Mouse (Mus musculus) adipocyte (in vitro differentiated cells): ENCODE measurements around the gene Tmem171.

Source experiments
- DNase-seq: peaks from one replicate; pipeline ENCODE4 v3.0.0-alpha.2; 2016; ENCODE audit warnings: low spot score

The Tmem171 gene

DNA sequence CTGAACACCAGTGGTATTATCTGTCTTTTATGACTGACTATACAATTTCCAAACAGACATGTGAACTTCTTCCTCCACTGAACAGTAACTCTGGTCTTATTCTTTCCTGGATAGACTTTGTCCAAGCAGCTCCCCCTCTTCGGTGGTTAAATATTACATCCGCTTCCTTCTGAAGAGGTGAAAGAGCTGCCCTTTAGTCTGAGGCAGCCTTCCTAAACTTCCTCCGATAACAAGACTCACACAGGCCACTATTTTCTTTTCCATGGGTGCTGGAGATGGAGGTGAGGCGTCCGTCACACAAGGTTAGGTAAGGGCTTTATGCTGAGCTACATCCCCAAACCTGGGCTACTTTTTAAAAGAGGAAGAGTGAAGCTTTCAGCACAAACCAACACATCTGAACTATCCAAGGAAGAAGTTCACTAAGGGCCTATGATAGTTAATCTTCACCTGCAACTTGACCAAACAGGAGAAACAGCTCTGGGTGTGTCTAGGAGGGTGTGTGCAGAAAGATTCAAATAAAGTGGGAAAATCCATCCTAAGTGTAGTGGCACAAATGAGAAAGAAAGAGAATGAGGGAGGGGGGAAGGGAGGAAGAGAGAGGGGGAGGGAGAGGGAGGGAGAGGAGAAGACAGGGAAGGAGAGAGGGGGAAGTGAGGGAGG is 56.0 kb downstream of the Tmem171 start:
- no peak for DNase-seq

DNA sequence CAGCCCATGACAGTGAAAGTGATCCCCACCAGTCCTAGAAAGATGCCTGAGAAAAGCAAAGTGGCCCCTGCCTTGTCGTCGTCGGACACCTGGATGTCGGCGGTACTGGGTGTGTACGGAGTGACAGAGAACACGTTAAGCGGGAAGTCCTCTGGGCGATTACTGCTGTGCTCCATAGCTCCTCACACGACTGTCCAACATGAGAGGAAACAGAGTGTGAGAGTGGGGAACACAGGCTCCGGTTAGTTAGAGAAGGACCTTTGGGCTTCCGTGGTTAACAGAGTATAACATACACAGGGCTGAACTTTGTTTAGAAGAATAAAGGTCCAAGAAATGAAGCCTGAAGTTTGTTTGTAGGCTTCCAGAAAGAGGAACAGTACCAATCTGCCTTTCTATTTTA is 57.5 kb downstream of the Tmem171 start, which contains the start of gene Tmem174:
TSS of gene Tmem174 (minus strand) at position 266 of the 400 bp plus-strand sequence.
- DNase-seq: no peak

- no peak for DNase-seq
Measured at GRCm38 (mm10) chr13:98636571-98636970, 58.1 kb downstream of the Tmem171 start.
